Mouse (Mus musculus) midbrain, embryonic 14.5 days (tissue): Measurements from ENCODE around the gene Rab11fip4. TPM values are rescaled to one million over a fixed set of nuclear protein-coding genes. Genes with fewer than 3 reads are reported as not detected.

Experiments used
- microRNA counts: library from miRNA; unstranded; fragments of <30 nt; microRNA quantifications from one replicate; lab custom pipeline; 2016
- microRNA-seq: library from miRNA; unstranded; fragments of <30 nt; microRNA quantifications from one replicate; pipeline ENCODE4, GENCODE M21; 2016
- polyA plus RNA-seq: library from polyadenylated mRNA; unstranded; fragments of >200 nt; fragmentation: Nextera tagmentation; extraction: Ambion mirVana; gene quantifications from 2 replicates; pipeline ENCODE4 v1.2.1, GENCODE M21; 2014

Rab11fip4 gene
- polyA plus RNA-seq, 1 experiment from 2014 or later: 24.4 TPM

MicroRNAs within 50 kb of the gene (microRNA counts, 519-probe panel; counts per million panel counts)
- not detected for microRNA mmu-miR-193 (lab: Ali Mortazavi, UCI)
- 4,759 counts per million, percentile 41 among the panel's probes with 10 or more counts for microRNA mmu-miR-365 (lab: Ali Mortazavi, UCI)

Small RNA genes lying within 50 kb of the gene (microRNA-seq; reads per million reads assigned to microRNA genes)
- gene Mir193a (6.6 reads per million, percentile 30 among the genes with 10 or more reads in this experiment), gene Mir365-2 (0.59 reads per million)

Other genes with a start within 250 kb of the Rab11fip4 start
- gene Omg, start 87.1 kb upstream of the Rab11fip4 start, polyA plus RNA-seq: 4.9 and 5.2 TPM in 2 replicates
- not detected in 2 replicates for gene Evi2b, start 67.5 kb upstream of the Rab11fip4 start, polyA plus RNA-seq
- 1.1 TPM in 2 replicates for gene Evi2, start 60.6 kb upstream of the Rab11fip4 start, polyA plus RNA-seq
- gene Evi2a, start 60.6 kb upstream of the Rab11fip4 start, polyA plus RNA-seq: 2.9 and 4.8 TPM in 2 replicates